Mouse (Mus musculus): ENCODE data around the gene Wipf2.
A peak's percentile ranks its signal among the peaks of the same experiment; 100 is the strongest.
"Not testable (repeated sequence)": the region's sequence is repeated elsewhere in the genome, so short reads cannot be mapped to it uniquely, and the experiment has no call there.

Wipf2 gene

GRCm38 (mm10) chr11:98907437-98908173 is 44.2 kb downstream of the Wipf2 start, which contains the start of gene Cdc6:
TSS of gene Cdc6 (plus strand) at chr11:98907801.
- peak; percentile 84 to 96 for DNase-seq (ENCODE audit: low spot score in 2 of 2)

GRCm38 (mm10) chr11:98909654-98910053 is 46.2 kb downstream of the Wipf2 start:
- no peak for DNase-seq (ENCODE audit: low spot score in 2 of 2)

- no peak for DNase-seq (ENCODE audit: low spot score in 2 of 2)
These were observed 47.0 kb downstream of the Wipf2 start for GRCm38 (mm10) chr11:98910415-98910814.

GRCm38 (mm10) chr11:98911498-98911897 is 48.1 kb downstream of the Wipf2 start:
- no peak for DNase-seq (ENCODE audit: low spot score in 2 of 2)

- no peak for DNase-seq (ENCODE audit: low spot score in 2 of 2)
These were observed 50.8 kb downstream of the Wipf2 start for GRCm38 (mm10) chr11:98914196-98914595.

- DNase-seq (ENCODE audit: low spot score in 2 of 2) = not testable (repeated sequence)
These were observed 52.9 kb downstream of the Wipf2 start for GRCm38 (mm10) chr11:98916376-98916775.

- no peak for DNase-seq (ENCODE audit: low spot score in 2 of 2)
These were observed 54.1 kb downstream of the Wipf2 start for GRCm38 (mm10) chr11:98917428-98918005.

GRCm38 (mm10) chr11:98918231-98918630 is 54.8 kb downstream of the Wipf2 start:
- DNase-seq (ENCODE audit: low spot score in 2 of 2) = no peak

GRCm38 (mm10) chr11:98919009-98919408 is 55.6 kb downstream of the Wipf2 start:
- DNase-seq (ENCODE audit: low spot score in 2 of 2) = no peak

- not testable (repeated sequence) for DNase-seq (ENCODE audit: low spot score in 2 of 2)
These were observed 58.4 kb downstream of the Wipf2 start for GRCm38 (mm10) chr11:98921813-98922212.

GRCm38 (mm10) chr11:98922307-98922706 is 58.9 kb downstream of the Wipf2 start:
- DNase-seq (ENCODE audit: low spot score in 2 of 2) = not testable (repeated sequence)

GRCm38 (mm10) chr11:98922851-98923711 is 59.6 kb downstream of the Wipf2 start:
- DNase-seq (ENCODE audit: low spot score in 2 of 2) = not testable (repeated sequence)

GRCm38 (mm10) chr11:98924633-98925175 is 61.3 kb downstream of the Wipf2 start:
- DNase-seq (ENCODE audit: low spot score in 2 of 2) = no peak

GRCm38 (mm10) chr11:98925265-98925721 is 61.9 kb downstream of the Wipf2 start:
- DNase-seq (ENCODE audit: low spot score in 2 of 2) = no peak

GRCm38 (mm10) chr11:98925868-98926311 is 62.5 kb downstream of the Wipf2 start:
- no peak for DNase-seq (ENCODE audit: low spot score in 2 of 2)

- no peak for DNase-seq (ENCODE audit: low spot score in 2 of 2)
These were observed 63.1 kb downstream of the Wipf2 start for GRCm38 (mm10) chr11:98926553-98926952.

GRCm38 (mm10) chr11:98927438-98928076 is 64.1 kb downstream of the Wipf2 start, which contains the start of gene Rara:
TSS of gene Rara (plus strand) at chr11:98927818.
- no peak for DNase-seq (ENCODE audit: low spot score in 2 of 2)

- DNase-seq (ENCODE audit: low spot score in 2 of 2) = no peak
These were observed 64.9 kb downstream of the Wipf2 start for GRCm38 (mm10) chr11:98928186-98928893.

- no peak for DNase-seq (ENCODE audit: low spot score in 2 of 2)
These were observed 66.1 kb downstream of the Wipf2 start for GRCm38 (mm10) chr11:98929503-98929902.

- DNase-seq (ENCODE audit: low spot score in 2 of 2) = no peak
These were observed 66.7 kb downstream of the Wipf2 start for GRCm38 (mm10) chr11:98930127-98930601.
